Mouse (Mus musculus): ENCODE measurements around the gene Smim23. TPM values are rescaled to one million over a fixed set of nuclear protein-coding genes. Genes with fewer than 3 reads are reported as not detected.
A peak's percentile ranks its signal among the peaks of the same experiment; 100 is the strongest.

The Smim23 gene
- polyA plus RNA-seq (2011; ENCODE audit: insufficient read length, low read depth, missing spikeins), result not detected in 2 replicates

DNA sequence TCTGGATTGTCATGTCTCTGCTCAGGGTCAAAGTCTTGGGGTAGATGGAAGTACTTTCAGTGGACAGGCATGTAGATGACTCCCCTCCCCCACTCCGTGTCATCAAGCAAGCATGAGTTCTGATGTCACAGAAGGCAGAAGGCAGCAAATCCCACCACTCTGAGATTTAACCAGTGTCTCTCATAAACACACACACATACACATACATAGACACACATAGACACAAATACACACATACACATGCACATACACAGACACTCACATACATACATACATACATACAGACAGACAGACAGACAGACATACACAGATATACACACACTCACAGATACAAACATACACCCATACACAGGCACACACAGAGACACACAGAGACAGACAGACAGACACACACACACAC is at the start of gene Smim23:
Smim23 (minus strand) TSS at position 101 of the 400 bp plus-strand sequence.
- H3K4me3 ChIP-seq (ENCODE audit: insufficient read depth, low read length), result no peak within 1 kb of the TSS
- H3K27ac ChIP-seq (ENCODE audit: insufficient read depth, low read length), result no peak within 1 kb of the TSS
- H3K4me1 ChIP-seq (ENCODE audit: control insufficient read depth, insufficient read depth, low read length), result no peaks in the 10 kb centered on the region
- no peak for TF ChIP-seq CTCF (IDR thresholded peaks at IDR 0.05; ENCODE audit: borderline replicate concordance, insufficient read depth, low read length)
- no peak for TF ChIP-seq POLR2A (IDR thresholded peaks at IDR 0.05; ENCODE audit: low read depth, low read length)

DNA sequence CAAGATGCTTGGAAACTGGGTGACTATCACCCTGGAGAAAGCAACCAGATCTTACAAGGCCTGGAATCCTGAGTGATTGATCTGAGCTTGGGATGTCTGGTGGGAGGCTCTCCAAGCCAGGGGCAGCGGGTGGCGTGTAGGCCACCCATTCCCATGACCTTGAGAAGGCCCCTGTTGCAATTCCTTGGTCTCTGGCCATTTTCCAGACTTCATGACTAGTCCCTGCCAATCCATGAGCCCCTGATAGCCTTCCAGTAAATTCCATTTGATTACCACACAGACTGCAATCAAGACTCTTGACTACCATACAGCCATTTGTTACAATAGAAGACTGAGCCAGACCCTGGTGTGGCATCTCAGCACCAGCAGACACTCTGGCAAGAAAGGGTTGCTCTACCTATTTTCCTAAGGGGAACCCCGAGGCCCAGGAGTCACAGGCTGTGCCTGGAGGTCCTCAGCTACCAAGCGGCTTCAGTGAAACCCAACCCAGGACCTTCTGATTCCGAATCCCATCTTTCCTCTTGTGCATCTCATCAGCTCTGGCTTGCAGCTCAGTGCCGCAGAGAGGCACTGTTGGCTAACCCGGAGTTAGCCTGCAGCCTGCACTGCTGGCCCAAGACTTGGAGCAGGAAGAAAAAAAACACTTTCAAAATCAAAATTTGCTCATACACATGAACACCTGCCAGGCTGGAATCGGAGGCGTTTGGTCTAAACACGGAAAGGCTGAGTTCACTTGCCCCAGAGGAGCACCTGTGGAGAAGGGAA is 44.4 kb upstream of the Smim23 start:
- no peak for TF ChIP-seq CTCF (IDR thresholded peaks at IDR 0.05; ENCODE audit: borderline replicate concordance, insufficient read depth, low read length)
- TF ChIP-seq POLR2A (IDR thresholded peaks at IDR 0.05; ENCODE audit: low read depth, low read length), result no peak
- H3K27ac ChIP-seq (ENCODE audit: insufficient read depth, low read length), result no peak overlapping the region
- no peaks in the 10 kb centered on the region for H3K4me1 ChIP-seq (ENCODE audit: control insufficient read depth, insufficient read depth, low read length)
- H3K4me3 ChIP-seq (ENCODE audit: insufficient read depth, low read length), result no peak overlapping the region

- Histone ChIP-seq H3K27ac (ENCODE audit: insufficient read depth, low read length) (no peak overlapping the region), H3K4me3 (ENCODE audit: insufficient read depth, low read length) (no peak overlapping the region), H3K4me1 (ENCODE audit: control insufficient read depth, insufficient read depth, low read length) (no peaks in the 10 kb centered on the region)
- TF ChIP-seq CTCF (IDR thresholded peaks at IDR 0.05; ENCODE audit: borderline replicate concordance, insufficient read depth, low read length), result no peak
- TF ChIP-seq POLR2A (IDR thresholded peaks at IDR 0.05; ENCODE audit: low read depth, low read length), result no peak
Observed at GRCm38 (mm10) chr11:32864615-32865014, 40.2 kb upstream of the Smim23 start.

- H3K4me1 ChIP-seq (ENCODE audit: control insufficient read depth, insufficient read depth, low read length), result no peaks in the 10 kb centered on the region
- TF ChIP-seq POLR2A (IDR thresholded peaks at IDR 0.05; ENCODE audit: low read depth, low read length) (no peak), CTCF (IDR thresholded peaks at IDR 0.05; ENCODE audit: borderline replicate concordance, insufficient read depth, low read length) (no peak)
- H3K4me3 ChIP-seq (ENCODE audit: insufficient read depth, low read length), result no peak overlapping the region
- no peak overlapping the region for H3K27ac ChIP-seq (ENCODE audit: insufficient read depth, low read length)
Observed at GRCm38 (mm10) chr11:32857418-32857879, 33.0 kb upstream of the Smim23 start.

DNA sequence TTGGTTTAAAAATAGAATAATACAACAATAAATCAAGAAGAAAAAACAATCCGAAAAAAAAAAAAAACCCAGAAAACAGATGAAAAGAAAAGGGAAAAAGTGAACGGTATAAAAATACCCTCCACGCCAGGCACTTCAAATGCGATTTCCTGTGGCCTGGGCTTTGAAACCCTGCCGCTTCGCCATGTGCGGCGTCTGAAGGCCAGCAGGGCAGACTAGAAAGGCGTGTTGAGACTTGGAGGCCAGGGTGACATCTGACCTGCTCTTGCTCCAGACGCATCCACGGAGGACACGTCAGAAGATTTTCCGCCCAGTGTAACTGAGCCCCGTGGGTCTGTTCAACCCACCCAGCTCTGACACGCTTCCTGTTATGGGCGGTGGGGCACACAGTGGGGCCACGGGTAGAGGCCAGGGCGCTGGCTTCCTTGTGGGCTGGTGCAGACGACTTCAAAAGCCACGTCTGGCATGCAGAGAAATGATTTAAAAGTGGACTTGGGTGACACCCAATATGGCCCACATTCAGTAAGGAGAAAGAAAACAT is 22.3 kb upstream of the Smim23 start:
- Histone ChIP-seq H3K27ac (ENCODE audit: insufficient read depth, low read length) (peak overlapping the region; percentile 13; the same call in 1 of the 2 replicates), H3K4me3 (ENCODE audit: insufficient read depth, low read length) (no peak overlapping the region)
- TF ChIP-seq CTCF (IDR thresholded peaks at IDR 0.05; ENCODE audit: borderline replicate concordance, insufficient read depth, low read length), result no peak
- no peak for TF ChIP-seq POLR2A (IDR thresholded peaks at IDR 0.05; ENCODE audit: low read depth, low read length)

GRCm38 (mm10) chr11:32841169-32841568 is 16.8 kb upstream of the Smim23 start:
- Histone ChIP-seq H3K4me1 (ENCODE audit: control insufficient read depth, insufficient read depth, low read length) (no peaks in the 10 kb centered on the region; the same call in 1 of the 2 replicates), H3K27ac (ENCODE audit: insufficient read depth, low read length) (peak overlapping the region; percentile 51; the same call in 1 of the 2 replicates), H3K4me3 (ENCODE audit: insufficient read depth, low read length) (no peak overlapping the region)
- TF ChIP-seq CTCF (IDR thresholded peaks at IDR 0.05; ENCODE audit: borderline replicate concordance, insufficient read depth, low read length) (no peak), POLR2A (IDR thresholded peaks at IDR 0.05; ENCODE audit: low read depth, low read length) (no peak)

More for the DNA sequence above, 22.3 kb upstream of the Smim23 start:
- no peaks in the 10 kb centered on the region for H3K4me1 ChIP-seq (ENCODE audit: control insufficient read depth, insufficient read depth, low read length)

DNA sequence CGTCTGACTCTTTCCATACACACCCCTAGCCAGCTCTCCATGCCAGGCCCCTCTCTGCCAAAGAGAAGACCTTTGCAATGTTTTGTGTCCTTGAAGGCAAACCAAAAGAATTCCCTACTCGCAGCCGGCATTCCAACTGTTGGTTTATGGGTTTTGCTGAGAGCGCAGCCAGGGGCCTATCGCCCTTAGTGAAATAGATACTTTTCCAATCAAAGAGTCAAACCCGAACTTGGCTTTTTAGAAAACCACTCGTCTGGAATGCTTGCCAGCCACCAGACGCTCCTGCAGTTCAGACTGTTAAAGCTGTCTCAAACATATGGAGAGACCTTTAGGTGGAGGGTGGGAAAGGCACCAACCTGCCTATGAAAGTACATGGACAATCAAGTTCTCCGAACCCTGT is 15.9 kb upstream of the Smim23 start:
- TF ChIP-seq CTCF (IDR thresholded peaks at IDR 0.05; ENCODE audit: borderline replicate concordance, insufficient read depth, low read length) (no peak), POLR2A (IDR thresholded peaks at IDR 0.05; ENCODE audit: low read depth, low read length) (no peak)
- no peaks in the 10 kb centered on the region; the same call in 1 of the 2 replicates for H3K4me1 ChIP-seq (ENCODE audit: control insufficient read depth, insufficient read depth, low read length)
- H3K4me3 ChIP-seq (ENCODE audit: insufficient read depth, low read length), result no peak overlapping the region
- H3K27ac ChIP-seq (ENCODE audit: insufficient read depth, low read length), result peak overlapping the region; percentile 42; the same call in 1 of the 2 replicates

DNA sequence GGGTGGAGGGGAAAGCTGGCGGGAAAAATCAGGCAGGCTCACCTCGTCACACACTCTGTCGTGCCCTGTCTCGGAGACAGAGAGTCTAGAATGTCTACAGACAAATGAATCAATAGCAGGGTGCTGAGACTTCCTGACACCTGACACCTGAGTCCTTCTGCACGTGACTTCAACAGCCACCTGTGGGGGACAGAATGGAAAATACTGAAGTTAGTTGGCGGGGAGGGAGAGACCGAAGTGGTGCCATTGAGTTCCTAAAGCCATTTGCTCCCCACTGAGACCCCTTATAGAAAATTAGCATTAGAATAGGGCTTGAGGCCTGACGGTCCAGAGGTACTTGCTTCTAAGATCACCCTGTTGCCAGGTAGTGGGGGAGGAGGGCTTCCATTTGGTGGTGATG is 10.6 kb upstream of the Smim23 start:
- no peaks in the 10 kb centered on the region; the same call in 1 of the 2 replicates for H3K4me1 ChIP-seq (ENCODE audit: control insufficient read depth, insufficient read depth, low read length)
- no peak overlapping the region for H3K4me3 ChIP-seq (ENCODE audit: insufficient read depth, low read length)
- TF ChIP-seq CTCF (IDR thresholded peaks at IDR 0.05; ENCODE audit: borderline replicate concordance, insufficient read depth, low read length) (no peak), POLR2A (IDR thresholded peaks at IDR 0.05; ENCODE audit: low read depth, low read length) (no peak)
- no peak overlapping the region; the same call in 1 of the 2 replicates for H3K27ac ChIP-seq (ENCODE audit: insufficient read depth, low read length)

- Histone ChIP-seq H3K27ac (ENCODE audit: insufficient read depth, low read length) (no peak overlapping the region; the same call in 1 of the 2 replicates), H3K4me3 (ENCODE audit: insufficient read depth, low read length) (no peak overlapping the region), H3K4me1 (ENCODE audit: control insufficient read depth, insufficient read depth, low read length) (no peaks in the 10 kb centered on the region)
- TF ChIP-seq POLR2A (IDR thresholded peaks at IDR 0.05; ENCODE audit: low read depth, low read length) (no peak), CTCF (IDR thresholded peaks at IDR 0.05; ENCODE audit: borderline replicate concordance, insufficient read depth, low read length) (no peak)
Observed at GRCm38 (mm10) chr11:32834367-32834918, 10.0 kb upstream of the Smim23 start.

Measured in embryonic fibroblast, embryonic 13.5 days (primary cell).